Mouse (Mus musculus) embryonic fibroblast, embryonic 13.5 days (primary cell): ENCODE results near the gene Npas3. TPM values are rescaled to one million over a fixed set of nuclear protein-coding genes. Genes with fewer than 3 reads are reported as not detected.
A peak's percentile ranks its signal among the peaks of the same experiment; 100 is the strongest.

ENCODE experiments used
- H3K27ac ChIP-seq: 2 replicates; pipeline ENCODE4 v1.5.1; 2012; ENCODE audit warnings: low read length, control low read depth, inconsistent platforms; ENCODE audit not compliant: insufficient read depth
- H3K4me1 ChIP-seq: 2 replicates; pipeline ENCODE4 v1.6.1; 2011; ENCODE audit warnings: low read length; ENCODE audit not compliant: control insufficient read depth, insufficient read depth
- H3K4me3 ChIP-seq: 2 replicates; pipeline ENCODE4 v1.5.1; 2011; ENCODE audit warnings: mild to moderate bottlenecking, control low read depth, low read length; ENCODE audit not compliant: insufficient read depth
- CTCF ChIP-seq: IDR thresholded peaks from 2 replicates; pipeline ENCODE4 v1.5.1; 2011; ENCODE audit warnings: mild to moderate bottlenecking, control low read depth, low read length, moderate library complexity, borderline replicate concordance; ENCODE audit not compliant: insufficient read depth
- POLR2A ChIP-seq: IDR thresholded peaks from 2 replicates; pipeline ENCODE4 v1.6.1; 2011; ENCODE audit warnings: low read depth, mild to moderate bottlenecking, control low read depth, low read length, moderate library complexity
- polyA plus RNA-seq: library from polyadenylated mRNA; stranded (reverse); fragments of >200 nt; gene quantifications from 2 replicates; pipeline ENCODE4 v1.2.4, GENCODE M21; 2011; ENCODE audit warnings: low read depth; ENCODE audit not compliant: missing spikeins, insufficient read length

The Npas3 gene
- polyA plus RNA-seq, 1 experiment: 6.6 TPM

DNA sequence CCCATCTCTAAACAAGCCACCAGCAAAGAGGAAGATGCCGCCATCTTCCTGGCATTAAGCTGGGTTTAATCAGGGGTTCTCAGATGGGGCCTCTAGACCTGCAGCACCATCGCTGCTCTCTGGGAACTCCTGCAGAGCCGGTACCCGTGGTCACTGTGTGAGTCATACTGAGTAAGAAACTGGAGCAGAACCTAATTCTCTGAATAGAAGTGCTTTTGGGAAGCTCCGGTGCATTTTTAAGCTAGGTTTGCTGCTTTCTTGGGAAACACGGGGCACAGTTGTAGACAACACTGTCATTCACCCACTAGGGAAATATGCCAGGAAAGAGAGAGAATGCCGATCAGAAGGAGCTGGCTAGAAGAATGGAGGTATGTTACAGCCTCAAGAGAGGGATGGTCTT is 449.2 kb downstream of the Npas3 start:
- peaks cover 8% of the 10 kb centered on the region for H3K4me1 ChIP-seq
- H3K27ac ChIP-seq: peak overlapping the region; percentile 56
- H3K4me3 ChIP-seq: no peak overlapping the region
- TF ChIP-seq POLR2A (no peak), CTCF (no peak)

DNA sequence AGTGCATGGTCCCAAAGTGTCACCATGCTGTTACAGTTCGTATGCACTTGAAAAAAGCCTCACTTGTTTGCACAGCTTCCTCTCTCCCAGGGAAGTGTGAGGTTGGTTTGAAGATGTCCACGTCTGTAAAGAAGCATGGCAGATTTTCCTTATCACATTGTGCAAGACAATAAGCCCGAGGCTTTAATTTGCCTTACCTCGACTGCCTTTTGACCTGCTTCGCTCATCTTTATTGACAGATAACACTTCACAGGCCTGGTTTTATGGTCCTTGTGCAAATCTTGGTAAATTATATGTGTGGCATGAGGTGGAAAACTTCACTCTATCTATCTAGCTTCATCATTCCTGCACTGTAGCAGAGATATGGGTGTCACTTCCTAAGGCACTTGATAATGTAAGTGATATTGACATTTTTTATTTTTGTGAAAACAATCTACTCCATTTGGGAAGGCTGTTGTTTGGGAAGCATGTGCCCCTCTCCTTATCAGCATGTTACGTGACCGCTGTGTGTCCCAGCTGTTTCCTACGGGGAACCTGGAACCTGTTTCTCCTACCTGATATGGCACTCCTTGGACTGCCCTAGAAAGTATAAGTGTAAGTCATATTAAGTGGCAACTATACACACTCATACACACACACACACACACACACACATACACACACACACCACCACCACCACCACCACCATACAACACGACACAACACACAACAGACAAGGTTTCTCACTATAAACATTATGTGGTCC is 450.2 kb downstream of the Npas3 start:
- TF ChIP-seq POLR2A (no peak), CTCF (no peak)
- Histone ChIP-seq H3K4me1 (peaks cover 8% of the 10 kb centered on the region), H3K27ac (no peak overlapping the region), H3K4me3 (no peak overlapping the region)

DNA sequence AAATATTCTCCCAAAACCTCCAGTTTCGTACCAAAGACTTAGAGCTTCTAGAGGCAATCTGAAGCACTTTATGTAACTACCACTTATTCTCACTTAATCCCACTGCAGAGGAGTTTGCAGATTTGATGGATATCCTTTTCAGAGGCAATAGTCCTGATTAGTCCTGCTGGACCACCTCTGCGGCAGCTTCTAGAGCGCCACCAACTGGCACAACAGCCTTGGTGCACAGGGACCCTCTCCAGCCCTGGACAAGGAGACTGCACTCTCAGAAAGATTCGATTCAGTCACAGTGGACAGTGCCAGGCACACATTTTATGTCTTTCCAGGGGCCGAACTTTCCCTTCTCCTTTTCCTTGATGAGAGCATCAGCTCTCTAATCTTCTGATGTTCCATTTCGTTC is 471.4 kb downstream of the Npas3 start:
- no peaks in the 10 kb centered on the region for H3K4me1 ChIP-seq

DNA sequence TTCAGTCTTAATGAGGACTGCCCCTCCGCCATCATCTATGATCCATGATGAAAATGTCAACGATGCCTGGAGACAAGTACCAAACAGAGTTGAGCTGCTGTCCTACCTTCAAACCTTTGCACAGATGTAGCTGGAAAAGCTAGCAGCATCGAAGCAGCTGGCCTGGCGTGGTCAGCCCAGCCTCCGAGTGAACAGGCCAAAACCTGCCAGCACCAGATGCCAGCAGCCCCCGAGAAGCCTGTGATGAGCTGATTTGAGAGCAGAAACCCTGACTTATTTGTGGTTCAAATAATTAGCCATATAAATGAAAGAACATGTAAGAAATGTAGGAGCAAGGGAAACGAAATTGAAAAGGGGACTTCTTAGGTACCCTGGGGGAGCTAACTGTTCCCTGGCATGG is 473.7 kb downstream of the Npas3 start:
- Histone ChIP-seq H3K27ac (no peak overlapping the region), H3K4me3 (no peak overlapping the region), H3K4me1 (no peaks in the 10 kb centered on the region)
- TF ChIP-seq CTCF: no peak
- TF ChIP-seq POLR2A: no peak

More for the DNA sequence above, 471.4 kb downstream of the Npas3 start:
- no peak for TF ChIP-seq CTCF
- TF ChIP-seq POLR2A: no peak
- H3K27ac ChIP-seq: no peak overlapping the region
- no peak overlapping the region for H3K4me3 ChIP-seq

DNA sequence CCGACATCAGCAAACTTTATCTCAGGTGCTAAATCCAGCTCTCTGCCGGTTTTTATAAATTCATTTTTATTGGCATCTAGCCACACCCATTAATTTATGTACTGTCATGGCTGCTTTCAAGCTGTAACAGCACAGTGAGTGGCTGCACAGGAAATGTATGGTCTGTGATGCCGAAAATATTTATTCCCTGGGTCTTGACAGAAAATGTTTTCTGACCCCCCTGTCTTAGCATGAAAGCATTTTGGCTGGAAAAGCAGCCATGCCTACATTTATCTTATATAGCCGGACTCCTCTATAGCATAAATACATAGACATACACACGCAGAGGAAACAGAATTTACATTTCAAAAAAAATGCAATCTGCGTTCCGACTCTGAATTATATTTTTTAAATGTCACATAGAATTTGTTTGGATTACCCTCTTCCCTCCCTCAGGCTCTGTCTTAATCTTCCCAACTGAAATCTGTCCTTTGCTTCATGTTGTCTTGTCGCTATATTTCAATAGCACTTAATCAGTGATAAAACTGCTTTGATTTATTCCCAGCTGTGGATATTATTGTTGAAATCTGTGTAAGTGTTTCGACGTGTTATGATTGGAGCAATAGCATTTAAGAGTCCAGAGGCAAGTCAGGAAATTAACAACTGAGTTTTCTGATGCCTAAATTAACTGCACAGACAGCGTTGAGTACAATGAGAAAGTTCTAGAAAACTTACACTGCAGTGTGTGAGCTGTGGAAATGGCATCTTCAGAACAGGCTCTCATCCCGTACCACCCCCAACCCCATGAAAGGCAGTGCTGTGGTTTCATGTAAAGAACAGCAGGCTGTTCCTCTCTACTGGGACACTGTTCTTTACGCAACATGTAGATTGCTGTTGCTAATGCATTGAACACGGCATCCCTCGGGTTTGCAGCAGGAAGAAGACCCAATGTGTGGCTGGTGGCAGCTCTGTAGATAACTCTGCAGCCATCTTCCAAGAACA is 474.5 kb downstream of the Npas3 start:
- Histone ChIP-seq H3K4me1 (no peaks in the 10 kb centered on the region), H3K27ac (no peak overlapping the region), H3K4me3 (no peak overlapping the region)
- TF ChIP-seq CTCF: no peak
- no peak for TF ChIP-seq POLR2A

DNA sequence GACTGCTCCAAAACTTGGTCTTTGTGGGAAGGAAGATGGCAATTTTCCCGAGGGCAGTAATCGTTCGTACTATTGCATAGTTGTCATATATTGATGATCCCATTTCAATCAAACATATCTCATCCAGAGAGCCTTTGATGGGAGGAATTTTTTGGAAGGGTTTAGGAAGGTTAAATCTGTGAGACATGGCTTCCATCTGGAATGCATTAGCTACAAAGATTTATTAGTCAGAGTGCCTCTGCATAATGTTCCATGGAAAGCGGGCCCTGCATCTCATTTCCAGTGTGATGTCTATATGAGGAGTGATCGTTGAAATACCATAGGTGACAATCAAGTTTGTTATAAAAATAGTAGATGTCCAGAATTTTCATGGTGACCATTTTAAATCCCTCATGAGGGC is 480.8 kb downstream of the Npas3 start:
- H3K4me1 ChIP-seq: no peaks in the 10 kb centered on the region
- no peak overlapping the region for H3K4me3 ChIP-seq
- H3K27ac ChIP-seq: no peak overlapping the region
- TF ChIP-seq CTCF: no peak

DNA sequence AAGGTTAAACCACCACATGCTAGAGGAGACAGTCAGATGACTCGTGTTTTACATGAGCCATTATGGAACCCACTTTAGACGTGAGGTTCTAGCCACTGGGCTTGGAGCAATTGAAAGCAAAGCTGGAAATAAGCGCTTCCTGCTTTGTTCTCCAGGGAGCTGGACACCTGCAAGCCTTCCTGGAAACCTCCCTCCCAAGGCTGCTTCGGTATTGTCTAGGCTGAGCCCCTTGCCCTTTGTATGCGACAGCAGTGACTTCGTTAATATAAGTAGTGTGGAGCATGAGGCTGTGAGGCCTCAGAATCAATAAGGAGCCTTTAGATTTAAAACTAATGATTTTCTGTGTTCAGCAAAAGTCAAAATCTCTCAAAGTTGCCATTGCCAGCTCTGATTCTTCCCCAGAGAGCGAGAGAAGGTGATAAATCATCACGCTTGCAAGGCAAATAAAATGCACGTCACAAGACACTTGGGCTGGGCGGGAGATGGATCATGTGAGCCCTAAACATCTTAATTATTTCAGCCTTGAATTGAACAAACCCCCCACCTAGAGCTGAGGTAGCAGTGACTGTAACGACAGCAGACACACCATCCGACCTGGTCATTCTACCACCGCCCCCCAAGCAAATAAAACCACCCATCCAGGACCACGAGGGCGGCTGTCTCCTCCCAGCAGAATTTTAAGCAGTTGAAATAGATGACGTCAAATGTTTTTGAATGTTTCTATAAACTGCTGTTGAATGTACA is 490.2 kb downstream of the Npas3 start:
- Histone ChIP-seq H3K4me3 (no peak overlapping the region), H3K4me1 (no peaks in the 10 kb centered on the region), H3K27ac (no peak overlapping the region)
- TF ChIP-seq CTCF (no peak), POLR2A (no peak)

DNA sequence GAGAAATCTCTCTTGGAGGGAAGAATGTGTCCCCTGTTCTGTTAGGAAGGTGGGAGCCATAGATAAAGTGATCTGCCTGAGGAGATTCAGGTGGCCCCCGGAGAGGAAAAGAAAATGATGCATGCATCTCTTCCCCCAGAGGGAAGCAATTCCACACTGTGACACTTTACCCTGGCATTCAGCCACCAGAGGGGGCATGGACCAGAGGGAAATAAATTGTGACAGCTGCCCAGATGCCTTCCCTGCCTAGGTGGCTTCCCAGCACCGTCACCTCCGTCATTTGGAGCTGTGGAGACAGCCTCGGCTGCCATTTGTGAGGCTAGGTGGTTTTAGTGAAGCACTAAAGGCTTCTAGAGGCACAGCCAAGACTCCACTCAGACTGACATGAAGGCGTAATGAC is 498.2 kb downstream of the Npas3 start:
- H3K4me3 ChIP-seq: no peak overlapping the region
- TF ChIP-seq CTCF (no peak), POLR2A (no peak)
- H3K27ac ChIP-seq: no peak overlapping the region
- peaks cover 3% of the 10 kb centered on the region for H3K4me1 ChIP-seq

DNA sequence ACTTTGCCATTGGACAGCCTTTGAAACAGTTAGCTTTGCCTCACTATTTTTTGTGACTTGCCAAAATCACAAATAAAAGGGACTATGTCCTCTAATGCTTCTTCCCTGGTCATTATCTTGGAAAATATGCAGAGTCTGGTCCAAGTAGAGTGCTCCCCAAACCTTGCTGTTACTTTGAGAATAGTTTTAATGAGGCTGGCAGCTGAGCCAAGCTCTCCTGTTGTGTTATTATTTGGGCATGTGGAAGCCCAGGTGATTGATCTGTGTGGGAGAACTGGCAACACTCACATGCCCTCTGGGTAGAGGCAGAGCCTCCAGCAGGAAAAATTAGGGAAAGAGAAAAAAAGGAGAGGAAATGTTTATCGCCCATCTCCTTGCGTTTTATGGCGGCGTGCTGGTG is 500.9 kb downstream of the Npas3 start:
- H3K27ac ChIP-seq: no peak overlapping the region
- peaks cover 3% of the 10 kb centered on the region for H3K4me1 ChIP-seq
- H3K4me3 ChIP-seq: no peak overlapping the region
- no peak for TF ChIP-seq POLR2A
